Mouse (Mus musculus): ENCODE measurements around the gene Btd. TPM values are rescaled to one million over a fixed set of nuclear protein-coding genes. Genes with fewer than 3 reads are reported as not detected.

The Btd gene
- polyA plus RNA-seq, 1 experiment from 2014 or later, result 18.4 TPM

GRCm38 (mm10) chr14:31605514-31605913 is 35.3 kb upstream of the Btd start:
- DNase-seq (ENCODE audit: low spot score), result no peak
- Histone ChIP-seq H3K27ac (ENCODE audit: low read depth, low read length) (no peak overlapping the region), H3K4me2 (replicated peaks; ENCODE audit: low read depth, low read length) (no peak overlapping the region), H3K4me3 (ENCODE audit: low read depth, low read length) (no peak overlapping the region), H3K36me3 (ENCODE audit: control insufficient read depth, insufficient read depth, low read length) (no peaks in the 10 kb centered on the region), H3K9ac (ENCODE audit: low read depth, low read length) (no peak overlapping the region), H3K4me1 (replicated peaks; ENCODE audit: control insufficient read depth, insufficient read depth, low read length) (no peaks in the 10 kb centered on the region), H3K9me3 (ENCODE audit: control insufficient read depth, low read length) (no peaks in the 10 kb centered on the region), H3K27me3 (ENCODE audit: control insufficient read depth, insufficient read depth, low read length) (no peaks in the 10 kb centered on the region)
- WGBS, result 44% methylated on average over 6 of the region's 6 CpGs
- no peak for ATAC-seq (ENCODE audit: low FRiP score)

- DNase-seq (ENCODE audit: low spot score) (no peak), ATAC-seq (ENCODE audit: low FRiP score) (no peak)
- Histone ChIP-seq H3K27me3 (ENCODE audit: control insufficient read depth, insufficient read depth, low read length) (no peaks in the 10 kb centered on the region), H3K4me2 (replicated peaks; ENCODE audit: low read depth, low read length) (no peak overlapping the region), H3K9me3 (ENCODE audit: control insufficient read depth, low read length) (no peaks in the 10 kb centered on the region), H3K9ac (ENCODE audit: low read depth, low read length) (no peak overlapping the region), H3K4me1 (replicated peaks; ENCODE audit: control insufficient read depth, insufficient read depth, low read length) (no peaks in the 10 kb centered on the region), H3K27ac (ENCODE audit: low read depth, low read length) (no peak overlapping the region), H3K4me3 (ENCODE audit: low read depth, low read length) (no peak overlapping the region), H3K36me3 (ENCODE audit: control insufficient read depth, insufficient read depth, low read length) (no peaks in the 10 kb centered on the region)
- WGBS, result 62% methylated on average over 4 of the region's 4 CpGs
Measured at GRCm38 (mm10) chr14:31611986-31612385, 28.8 kb upstream of the Btd start.

GRCm38 (mm10) chr14:31613671-31614070 is 27.2 kb upstream of the Btd start:
- no peak for DNase-seq (ENCODE audit: low spot score)
- ATAC-seq (ENCODE audit: low FRiP score), result no peak
- Histone ChIP-seq H3K9ac (ENCODE audit: low read depth, low read length) (no peak overlapping the region), H3K27me3 (ENCODE audit: control insufficient read depth, insufficient read depth, low read length) (no peaks in the 10 kb centered on the region), H3K36me3 (ENCODE audit: control insufficient read depth, insufficient read depth, low read length) (no peaks in the 10 kb centered on the region), H3K27ac (ENCODE audit: low read depth, low read length) (no peak overlapping the region), H3K4me3 (ENCODE audit: low read depth, low read length) (no peak overlapping the region), H3K9me3 (ENCODE audit: control insufficient read depth, low read length) (no peaks in the 10 kb centered on the region), H3K4me2 (replicated peaks; ENCODE audit: low read depth, low read length) (no peak overlapping the region), H3K4me1 (replicated peaks; ENCODE audit: control insufficient read depth, insufficient read depth, low read length) (no peaks in the 10 kb centered on the region)
- WGBS, result 90% methylated on average over 5 of the region's 5 CpGs

GRCm38 (mm10) chr14:31617204-31617603 is 23.6 kb upstream of the Btd start:
- Histone ChIP-seq H3K4me2 (replicated peaks; ENCODE audit: low read depth, low read length) (no peak overlapping the region), H3K9ac (ENCODE audit: low read depth, low read length) (no peak overlapping the region), H3K9me3 (ENCODE audit: control insufficient read depth, low read length) (no peaks in the 10 kb centered on the region), H3K27me3 (ENCODE audit: control insufficient read depth, insufficient read depth, low read length) (no peaks in the 10 kb centered on the region), H3K36me3 (ENCODE audit: control insufficient read depth, insufficient read depth, low read length) (no peaks in the 10 kb centered on the region), H3K4me3 (ENCODE audit: low read depth, low read length) (no peak overlapping the region), H3K4me1 (replicated peaks; ENCODE audit: control insufficient read depth, insufficient read depth, low read length) (no peaks in the 10 kb centered on the region), H3K27ac (ENCODE audit: low read depth, low read length) (no peak overlapping the region)
- no peak for ATAC-seq (ENCODE audit: low FRiP score)
- WGBS, result 93% methylated on average over 9 of the region's 9 CpGs
- DNase-seq (ENCODE audit: low spot score), result no peak

- no peak for DNase-seq (ENCODE audit: low spot score)
- 94% methylated on average over 3 of the region's 3 CpGs for WGBS
- no peaks in the 10 kb centered on the region for H3K36me3 ChIP-seq (ENCODE audit: control insufficient read depth, insufficient read depth, low read length)
Measured at GRCm38 (mm10) chr14:31617997-31618396, 22.8 kb upstream of the Btd start.

GRCm38 (mm10) chr14:31620591-31621223 is 20.1 kb upstream of the Btd start:
- DNase-seq (ENCODE audit: low spot score) (no peak), ATAC-seq (ENCODE audit: low FRiP score) (no peak)
- 80% methylated on average over 9 of the region's 9 CpGs for WGBS
- no peaks in the 10 kb centered on the region for H3K27me3 ChIP-seq (ENCODE audit: control insufficient read depth, insufficient read depth, low read length)
- H3K4me1 ChIP-seq (replicated peaks; ENCODE audit: control insufficient read depth, insufficient read depth, low read length), result no peaks in the 10 kb centered on the region
- no peak overlapping the region for H3K4me2 ChIP-seq (replicated peaks; ENCODE audit: low read depth, low read length)
- no peak overlapping the region for H3K27ac ChIP-seq (ENCODE audit: low read depth, low read length)
- no peaks in the 10 kb centered on the region for H3K36me3 ChIP-seq (ENCODE audit: control insufficient read depth, insufficient read depth, low read length)
- H3K9me3 ChIP-seq (ENCODE audit: control insufficient read depth, low read length), result no peaks in the 10 kb centered on the region
- no peak overlapping the region for H3K4me3 ChIP-seq (ENCODE audit: low read depth, low read length)
- H3K9ac ChIP-seq (ENCODE audit: low read depth, low read length), result no peak overlapping the region

More at GRCm38 (mm10) chr14:31617997-31618396, 22.8 kb upstream of the Btd start:
- Histone ChIP-seq H3K27ac (ENCODE audit: low read depth, low read length) (no peak overlapping the region), H3K9me3 (ENCODE audit: control insufficient read depth, low read length) (no peaks in the 10 kb centered on the region), H3K4me3 (ENCODE audit: low read depth, low read length) (no peak overlapping the region), H3K4me1 (replicated peaks; ENCODE audit: control insufficient read depth, insufficient read depth, low read length) (no peaks in the 10 kb centered on the region), H3K4me2 (replicated peaks; ENCODE audit: low read depth, low read length) (no peak overlapping the region), H3K9ac (ENCODE audit: low read depth, low read length) (no peak overlapping the region), H3K27me3 (ENCODE audit: control insufficient read depth, insufficient read depth, low read length) (no peaks in the 10 kb centered on the region)
- no peak for ATAC-seq (ENCODE audit: low FRiP score)

- Histone ChIP-seq H3K4me2 (replicated peaks; ENCODE audit: low read depth, low read length) (no peak overlapping the region), H3K36me3 (ENCODE audit: control insufficient read depth, insufficient read depth, low read length) (no peaks in the 10 kb centered on the region), H3K4me1 (replicated peaks; ENCODE audit: control insufficient read depth, insufficient read depth, low read length) (no peaks in the 10 kb centered on the region), H3K27ac (ENCODE audit: low read depth, low read length) (no peak overlapping the region), H3K4me3 (ENCODE audit: low read depth, low read length) (no peak overlapping the region), H3K9me3 (ENCODE audit: control insufficient read depth, low read length) (no peaks in the 10 kb centered on the region), H3K9ac (ENCODE audit: low read depth, low read length) (no peak overlapping the region), H3K27me3 (ENCODE audit: control insufficient read depth, insufficient read depth, low read length) (no peaks in the 10 kb centered on the region)
- WGBS, result 87% methylated on average over 12 of the region's 12 CpGs
- ATAC-seq (ENCODE audit: low FRiP score) (no peak), DNase-seq (ENCODE audit: low spot score) (no peak)
Measured at GRCm38 (mm10) chr14:31622748-31623147, 18.1 kb upstream of the Btd start.

GRCm38 (mm10) chr14:31630677-31631076 is 10.2 kb upstream of the Btd start:
- Histone ChIP-seq H3K27ac (ENCODE audit: low read depth, low read length) (no peak overlapping the region), H3K4me1 (replicated peaks; ENCODE audit: control insufficient read depth, insufficient read depth, low read length) (no peaks in the 10 kb centered on the region), H3K9me3 (ENCODE audit: control insufficient read depth, low read length) (no peaks in the 10 kb centered on the region), H3K4me2 (replicated peaks; ENCODE audit: low read depth, low read length) (no peak overlapping the region), H3K36me3 (ENCODE audit: control insufficient read depth, insufficient read depth, low read length) (no peaks in the 10 kb centered on the region), H3K4me3 (ENCODE audit: low read depth, low read length) (no peak overlapping the region), H3K27me3 (ENCODE audit: control insufficient read depth, insufficient read depth, low read length) (no peaks in the 10 kb centered on the region), H3K9ac (ENCODE audit: low read depth, low read length) (no peak overlapping the region)
- DNase-seq (ENCODE audit: low spot score) (peak; percentile 33), ATAC-seq (ENCODE audit: low FRiP score) (no peak)
- 50% methylated on average over 7 of the region's 7 CpGs for WGBS

- Histone ChIP-seq H3K27ac (ENCODE audit: low read depth, low read length) (0 out of 2 replicates have a peak within 1 kb of the TSS, but pooled peaks have one; percentile 32), H3K27me3 (ENCODE audit: control insufficient read depth, insufficient read depth, low read length) (no peaks in the 10 kb centered on the region), H3K9me3 (ENCODE audit: control insufficient read depth, low read length) (no peaks in the 10 kb centered on the region), H3K4me3 (ENCODE audit: low read depth, low read length) (peak within 1 kb of the TSS; percentile 47), H3K4me1 (replicated peaks; ENCODE audit: control insufficient read depth, insufficient read depth, low read length) (no peaks in the 10 kb centered on the region), H3K36me3 (ENCODE audit: control insufficient read depth, insufficient read depth, low read length) (no peaks in the 10 kb centered on the region), H3K9ac (ENCODE audit: low read depth, low read length) (peak within 1 kb of the TSS; percentile 53), H3K4me2 (replicated peaks; ENCODE audit: low read depth, low read length) (peak within 1 kb of the TSS; percentile 59)
- DNase-seq (ENCODE audit: low spot score), result no peak
- WGBS, result 4% methylated on average over 26 of the region's 26 CpGs
- peak; percentile 72 for ATAC-seq (ENCODE audit: low FRiP score)
Measured at GRCm38 (mm10) chr14:31640346-31640889, 410 bp upstream of the Btd start, which contains the start of gene Gm49387. Gene Gm49387 (minus strand): TSS chr14:31640878.

Data from hindbrain, embryonic 11.5 days (tissue).